Mouse (Mus musculus): ENCODE results near the gene Cdk10. TPM values are rescaled to one million over a fixed set of nuclear protein-coding genes. Genes with fewer than 3 reads are reported as not detected.
A peak's percentile ranks its signal among the peaks of the same experiment; 100 is the strongest.
"Not testable (repeated sequence)": the region's sequence is repeated elsewhere in the genome, so short reads cannot be mapped to it uniquely, and the experiment has no call there.

Cdk10 gene
- total RNA-seq, 2 experiments from 2014 or later: 71.2 to 75.6 TPM

DNA sequence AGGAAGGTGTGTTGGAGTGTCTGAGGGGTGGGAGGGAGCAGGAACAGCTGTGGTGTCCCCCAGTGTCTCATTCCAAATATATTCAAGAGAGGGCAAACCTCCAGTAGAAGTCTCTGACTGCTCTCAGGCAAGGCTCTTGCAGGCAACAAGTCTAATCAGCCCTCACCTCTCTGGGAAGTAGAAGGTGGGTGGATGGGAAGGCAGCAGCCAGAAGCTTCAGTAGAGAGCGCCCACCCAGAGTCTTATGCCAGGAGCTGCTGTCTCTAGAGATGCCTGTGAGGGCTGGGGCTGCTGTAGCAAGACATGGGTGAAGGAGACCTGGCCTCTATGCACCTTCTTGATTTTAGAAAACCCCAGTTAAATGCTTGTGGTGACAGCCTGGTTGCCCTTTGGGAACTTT, 3.8 kb downstream of the Cdk10 start:
- DNase-seq (ENCODE audit: low spot score in 2 of 2): no peak
- intact Hi-C loops (cut with DNase I): no loop called here

DNA sequence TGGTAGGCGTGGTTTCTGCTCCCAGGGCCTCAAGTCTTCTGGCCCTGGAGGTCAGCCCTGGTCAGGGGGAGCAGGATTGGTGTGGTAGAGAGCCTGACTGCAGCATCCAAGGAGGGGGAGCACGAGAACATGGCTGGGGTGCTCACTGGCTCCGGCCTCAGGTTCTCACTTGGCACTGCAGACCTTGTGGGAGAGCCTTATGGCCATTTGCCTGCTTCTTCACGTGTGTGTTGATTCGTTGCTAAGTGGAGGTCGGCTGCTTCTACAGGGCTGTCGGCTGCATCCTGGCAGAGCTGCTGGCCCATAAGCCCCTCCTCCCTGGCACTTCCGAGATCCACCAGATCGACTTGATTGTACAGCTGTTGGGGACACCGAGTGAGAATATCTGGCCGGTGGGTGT, 5.7 kb downstream of the Cdk10 start:
- intact Hi-C loops (cut with DNase I); DNase-seq (ENCODE audit: low spot score in 2 of 2): not testable (repeated sequence)

DNA sequence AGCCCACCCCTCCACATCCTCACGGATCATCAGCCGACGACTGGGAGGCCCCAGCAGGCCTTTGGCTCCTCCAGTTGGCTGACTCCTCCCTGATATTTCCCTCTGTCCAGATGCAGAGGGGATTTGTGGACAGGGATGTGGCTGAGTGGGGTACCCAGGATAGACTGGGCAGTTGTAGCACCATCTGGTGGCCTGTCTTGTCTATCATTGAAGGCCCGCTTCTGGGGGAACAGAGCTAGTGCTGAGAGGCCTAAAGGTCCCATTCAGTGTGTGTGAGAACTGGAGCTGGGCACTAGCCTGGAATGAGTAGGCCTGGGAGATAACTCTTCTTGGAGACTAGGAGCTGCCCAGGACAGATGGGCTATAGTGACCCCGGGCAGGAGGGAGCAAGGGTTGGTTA, 7.1 kb downstream of the Cdk10 start:
- intact Hi-C loops (cut with DNase I): no loop called here
- DNase-seq (ENCODE audit: low spot score in 2 of 2): peak in 1 of 2 experiments; percentile 51

DNA sequence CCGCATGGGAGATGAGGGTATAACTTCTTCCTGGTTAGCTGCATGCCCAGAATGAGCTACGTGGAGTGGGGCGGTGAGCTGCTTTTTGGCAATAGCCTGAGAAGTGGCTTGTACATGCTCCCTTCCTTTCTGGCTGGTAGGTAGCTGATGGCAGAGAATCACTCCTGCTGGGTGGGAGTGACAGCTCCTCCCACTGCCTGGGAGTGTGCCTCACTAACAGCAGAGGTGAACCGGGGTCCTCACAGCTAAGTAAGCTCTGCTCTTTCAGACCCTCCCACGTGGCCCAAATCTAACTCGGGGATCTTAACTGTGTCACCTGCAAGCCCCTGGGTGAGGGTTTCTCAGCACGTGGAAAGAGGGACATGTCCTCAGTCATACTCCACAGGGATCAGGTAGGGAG, 7.9 kb downstream of the Cdk10 start:
- intact Hi-C loops (cut with DNase I): no loop called here
- DNase-seq (ENCODE audit: low spot score in 2 of 2): peak in 1 of 2 experiments; percentile 37

DNA sequence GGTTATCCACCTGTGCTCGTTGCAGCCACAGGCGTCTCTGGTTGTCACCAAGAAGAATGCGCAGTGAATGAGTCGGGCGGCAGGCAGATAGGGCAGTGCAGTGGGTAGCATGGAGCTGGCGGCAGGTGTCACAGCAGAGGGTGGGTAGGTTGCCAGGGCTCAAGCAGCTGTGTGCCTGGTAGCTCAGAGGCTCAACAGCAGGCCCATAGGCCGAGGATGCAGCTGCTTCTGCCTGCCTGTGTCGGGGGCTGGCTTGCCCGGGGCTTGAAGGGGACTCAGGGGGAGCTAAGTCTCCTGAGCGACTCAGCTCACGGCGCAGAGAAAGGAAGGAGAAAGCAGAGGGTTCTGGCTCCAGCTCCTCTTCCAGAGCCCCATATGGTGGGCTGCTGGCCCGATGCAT, 8.7 kb downstream of the Cdk10 start:
- DNase-seq (ENCODE audit: low spot score in 2 of 2): no peak
- intact Hi-C loops (cut with DNase I): no loop called here

DNA sequence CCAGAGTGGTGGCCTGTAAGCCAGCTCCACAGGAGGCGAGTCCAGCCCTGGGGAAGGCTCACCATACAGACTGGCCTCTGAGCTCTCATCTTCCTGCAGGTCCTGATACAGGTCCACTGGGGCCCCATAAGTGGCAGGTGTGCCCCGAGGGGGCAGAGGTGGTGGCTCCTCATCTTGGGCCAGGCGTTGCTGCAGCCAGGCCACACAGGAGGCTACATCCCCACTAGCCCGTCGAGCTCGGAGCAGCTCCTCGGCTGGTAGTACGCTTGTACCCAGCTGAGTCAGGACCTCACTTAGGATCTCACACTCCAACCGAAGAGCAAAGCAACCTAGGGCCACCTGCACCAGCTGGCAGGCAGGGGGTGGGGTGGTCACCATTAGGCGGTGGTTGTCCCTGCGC, 9.1 kb downstream of the Cdk10 start:
- no peak for DNase-seq (ENCODE audit: low spot score in 2 of 2)
- intact Hi-C loops (cut with DNase I): no loop called here

DNA sequence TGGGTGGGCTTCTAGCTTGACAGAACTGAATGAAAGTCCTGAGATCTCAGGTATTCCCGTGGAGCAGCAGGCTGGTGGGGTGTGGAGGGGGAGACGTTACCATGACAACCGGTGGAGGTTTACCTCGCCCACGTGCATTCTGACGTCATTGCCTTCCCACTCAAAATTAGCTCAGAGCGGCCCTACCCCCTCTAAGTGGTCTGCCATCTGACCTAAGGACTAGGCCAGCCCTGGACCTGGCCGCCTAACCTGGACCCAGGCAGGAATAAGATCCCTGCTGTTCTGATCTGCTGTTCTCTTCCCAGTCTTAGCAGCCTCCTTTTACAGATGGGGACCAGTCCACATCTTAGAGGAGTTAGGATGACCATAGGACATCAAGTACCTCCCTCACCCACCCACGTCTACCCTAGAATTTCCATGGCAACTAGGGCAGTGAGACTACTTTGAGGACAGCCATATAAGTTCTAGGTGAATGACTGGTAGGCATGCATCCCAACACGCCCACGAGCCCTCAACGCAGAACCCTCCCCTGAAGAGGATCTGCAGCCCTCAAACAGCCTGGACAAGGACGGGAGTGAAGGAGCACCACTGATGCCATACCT, 10.4 kb downstream of the Cdk10 start:
- intact Hi-C loops (cut with DNase I): no loop called here
- peak; percentile 88 to 93 for DNase-seq (ENCODE audit: low spot score in 2 of 2)

DNA sequence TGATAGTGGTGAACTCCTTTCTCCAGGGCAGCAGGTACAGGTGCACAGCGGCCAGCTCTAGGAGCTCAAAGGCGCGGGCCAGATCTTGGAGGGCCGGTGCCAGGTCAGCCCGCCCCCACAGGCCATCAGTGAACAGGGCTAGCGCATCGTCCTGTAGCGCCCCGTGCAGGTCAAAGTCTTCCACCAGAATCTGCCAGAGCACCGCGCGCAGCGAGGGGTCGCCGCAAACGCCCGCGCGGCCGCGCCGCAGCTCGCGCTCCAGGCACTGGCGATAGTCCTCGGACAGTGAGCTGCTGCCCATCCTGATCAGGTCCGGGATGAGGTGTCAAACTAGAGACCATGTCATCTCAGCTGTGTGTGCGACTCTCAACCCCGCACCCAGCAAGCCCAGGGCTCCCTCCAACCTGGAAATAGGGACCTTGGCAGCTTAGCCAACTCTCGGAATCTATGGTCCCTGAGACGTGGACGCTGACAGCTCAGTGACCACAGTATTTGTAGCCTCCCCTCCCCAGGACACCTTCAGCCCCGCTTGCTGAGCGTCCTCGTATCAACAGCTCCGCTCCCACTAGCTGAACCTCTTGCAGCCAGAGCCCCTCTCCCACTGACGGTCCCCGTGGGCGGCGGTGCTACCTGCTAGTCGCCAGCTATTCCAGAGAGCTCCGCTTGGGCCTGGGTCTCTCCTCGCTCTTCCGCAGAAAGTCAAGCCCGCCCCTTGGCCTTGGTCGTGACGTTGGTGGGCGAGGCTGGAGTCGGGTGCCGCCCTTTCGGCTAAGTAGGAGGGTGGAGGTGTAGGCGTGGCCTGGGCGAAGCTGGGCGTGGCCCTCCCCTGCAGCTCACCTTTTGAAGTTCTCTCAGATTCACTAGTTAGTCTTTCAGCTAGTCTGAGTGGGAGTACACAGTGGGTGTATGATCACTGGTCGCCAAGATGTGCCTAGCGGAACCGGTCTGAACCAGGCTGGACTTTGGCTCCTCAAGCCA, 11.2 kb downstream of the Cdk10 start, which contains the start of gene Spata2l:
Gene Spata2l, minus strand, starts transcription at position 714 of the 978 bp plus-strand sequence.
- intact Hi-C loops (cut with DNase I): no loop called here

DNA sequence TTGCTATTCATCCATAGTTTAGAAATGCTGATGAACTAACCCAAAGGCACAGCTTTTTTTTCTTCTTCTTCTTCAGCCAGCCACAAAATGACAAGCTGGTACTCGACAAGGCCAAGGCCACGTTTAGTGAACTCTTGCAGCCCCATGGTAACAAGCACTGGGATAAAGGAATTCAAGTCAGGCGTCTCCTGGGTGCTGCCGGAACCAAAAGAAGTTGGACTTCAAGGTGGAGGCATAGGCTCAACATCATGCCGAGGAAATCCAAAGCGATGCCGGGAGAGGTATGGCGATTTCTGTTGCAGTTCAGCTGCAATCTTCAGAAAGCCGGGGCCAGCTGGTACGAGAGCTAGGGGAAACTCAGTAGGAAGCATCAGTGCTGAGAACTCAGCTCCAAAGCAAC, 14.8 kb downstream of the Cdk10 start:
- intact Hi-C loops (cut with DNase I): no loop called here
- no peak for DNase-seq (ENCODE audit: low spot score in 2 of 2)

More for the DNA sequence above, 11.2 kb downstream of the Cdk10 start, which contains the start of gene Spata2l:
- peak; percentile 88 to 89 for DNase-seq (ENCODE audit: low spot score in 2 of 2)

DNA sequence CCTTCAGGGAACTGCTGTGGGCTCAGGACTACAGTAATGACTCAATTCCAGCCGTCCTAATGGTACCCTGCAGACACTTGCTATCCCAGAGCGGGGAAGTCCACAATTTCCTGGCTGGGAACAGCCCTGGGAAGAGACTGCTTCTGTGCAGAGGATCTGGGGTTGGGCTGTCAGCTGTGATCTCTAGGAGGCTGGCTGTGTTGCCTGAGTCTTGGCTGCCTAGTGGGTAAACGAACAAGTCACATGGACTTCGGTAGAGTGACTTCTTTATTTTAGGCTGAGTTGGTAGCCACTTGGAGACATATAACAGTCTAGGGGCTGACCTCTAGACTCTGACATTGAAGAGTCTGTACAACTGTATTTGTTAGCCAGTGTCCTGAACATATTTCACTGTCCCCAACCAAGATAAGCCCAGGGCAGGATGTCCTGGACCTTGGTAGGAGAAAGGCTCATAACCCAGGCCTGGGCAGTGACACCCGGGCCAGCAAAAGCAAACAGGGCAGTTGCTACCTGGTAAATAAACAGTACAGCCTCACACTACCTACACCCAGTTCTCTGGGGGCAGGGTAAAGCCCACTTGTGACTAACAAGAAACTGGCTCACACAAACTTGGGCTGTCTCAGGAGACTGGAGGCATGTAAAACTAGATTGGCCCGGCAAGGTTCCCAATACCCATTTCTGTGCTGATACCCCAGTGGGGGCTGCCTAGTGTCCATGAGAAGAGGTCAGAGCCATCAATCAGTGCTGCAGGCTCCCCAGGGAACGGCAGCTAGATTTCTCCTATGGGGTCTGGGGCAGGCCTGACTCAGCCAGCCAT, 17.7 kb downstream of the Cdk10 start:
- intact Hi-C loops (cut with DNase I): no loop called here

DNA sequence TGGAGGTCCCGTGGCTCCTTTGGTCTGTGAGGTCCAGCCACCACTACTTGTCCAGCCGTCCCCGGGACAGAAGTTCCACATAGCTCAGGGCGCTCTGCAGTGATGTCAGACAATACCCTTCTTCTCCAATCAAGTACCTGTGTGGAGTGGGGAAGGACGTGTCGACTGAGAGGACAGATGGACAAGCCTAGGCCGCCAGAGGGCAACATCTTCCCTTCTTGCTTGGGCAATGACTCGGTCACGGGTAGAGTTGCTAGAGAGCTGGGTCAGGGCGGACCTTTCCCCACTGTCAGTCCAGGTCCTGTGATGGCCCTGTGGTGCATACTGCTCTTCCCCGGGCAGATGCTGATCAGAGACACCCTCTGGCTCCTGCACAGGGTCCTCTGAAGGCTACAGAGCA, 18.4 kb downstream of the Cdk10 start:
- intact Hi-C loops (cut with DNase I): no loop called here
- DNase-seq (ENCODE audit: low spot score in 2 of 2): no peak

More for the DNA sequence above, 17.7 kb downstream of the Cdk10 start:
- DNase-seq (ENCODE audit: low spot score in 2 of 2): no peak

DNA sequence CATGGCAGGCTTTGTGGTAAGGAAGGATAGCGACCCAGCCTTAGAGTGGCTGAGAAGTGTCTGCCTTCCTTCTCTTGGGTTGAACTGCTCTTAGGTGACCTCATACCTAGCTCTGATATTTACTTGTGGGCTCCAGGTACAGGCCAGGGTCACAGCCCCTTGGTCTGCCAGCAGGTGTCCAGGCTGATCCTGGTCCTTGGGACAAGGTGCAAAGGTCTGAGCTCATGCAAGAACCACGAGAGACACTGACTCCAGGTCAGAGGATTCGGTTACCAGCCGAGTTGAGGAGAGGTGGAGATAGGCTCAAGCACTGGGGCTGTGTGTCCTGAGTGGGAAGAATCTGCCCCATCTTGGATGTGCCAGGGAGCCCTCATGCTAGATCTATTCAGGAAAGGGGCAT, 19.7 kb downstream of the Cdk10 start:
- intact Hi-C loops (cut with DNase I): no loop called here
- DNase-seq (ENCODE audit: low spot score in 2 of 2): no peak

DNA sequence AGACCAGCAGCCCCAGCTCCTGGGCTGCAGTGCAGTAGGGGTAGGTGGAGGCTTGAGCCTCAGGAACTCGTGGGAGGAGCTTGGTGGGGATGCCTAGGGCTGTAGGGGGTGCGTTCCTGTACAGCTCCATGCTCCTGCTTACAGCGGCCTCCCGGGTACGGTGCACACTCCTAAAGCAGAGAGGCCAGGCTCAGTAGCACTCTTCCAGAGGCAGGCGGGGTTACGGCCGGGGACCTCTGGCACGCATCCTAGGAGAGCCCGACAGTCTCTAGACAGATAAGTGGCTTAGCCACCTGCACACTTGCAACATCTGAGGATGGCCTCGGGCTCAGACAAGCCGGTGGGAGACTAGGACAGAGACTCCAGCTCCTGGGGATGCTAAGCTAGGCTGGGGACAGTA, 20.9 kb downstream of the Cdk10 start:
- intact Hi-C loops (cut with DNase I): no loop called here

DNA sequence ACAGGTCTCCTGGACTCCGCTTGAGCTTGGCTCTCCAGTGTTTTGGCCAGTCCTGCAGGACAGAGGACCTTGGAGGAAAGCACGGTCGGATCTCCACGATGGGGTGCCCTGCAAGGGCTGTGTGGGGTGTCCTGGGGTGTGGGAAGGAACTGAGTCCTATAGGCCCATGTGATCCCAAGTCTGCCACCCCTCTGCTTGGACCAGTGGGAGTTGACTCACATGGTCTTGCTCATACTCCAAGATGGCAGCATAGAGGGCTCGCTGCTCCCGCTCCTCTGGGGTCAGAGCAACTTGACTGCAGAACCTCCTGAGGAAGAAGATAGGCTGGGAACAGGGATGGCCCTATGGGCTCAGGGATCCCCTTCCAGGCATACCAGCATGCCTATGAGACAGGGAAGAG, 23.1 kb downstream of the Cdk10 start:
- intact Hi-C loops (cut with DNase I): no loop called here
- DNase-seq (ENCODE audit: low spot score in 2 of 2): no peak

More for the DNA sequence above, 20.9 kb downstream of the Cdk10 start:
- no peak for DNase-seq (ENCODE audit: low spot score in 2 of 2)

DNA sequence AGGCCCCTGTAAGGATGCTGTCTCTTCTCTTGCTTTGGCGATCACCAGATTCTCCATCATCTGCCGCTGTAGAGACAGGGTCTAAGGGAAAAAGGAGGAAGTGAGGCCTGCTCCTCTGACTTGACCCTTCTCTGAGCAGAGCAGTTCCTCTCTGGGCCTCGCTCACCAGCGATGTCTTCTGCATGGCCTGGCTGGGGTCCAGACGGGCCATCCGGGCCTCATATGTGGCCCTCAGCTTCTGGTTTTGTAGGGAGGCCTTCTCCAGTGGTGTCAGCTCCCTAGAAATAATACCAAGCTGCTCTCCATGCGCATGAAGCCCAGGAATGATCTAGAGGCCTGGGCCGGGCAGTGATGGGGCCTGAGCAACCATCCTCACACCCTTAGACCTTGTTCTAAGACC, 24.0 kb downstream of the Cdk10 start:
- intact Hi-C loops (cut with DNase I): no loop called here
- DNase-seq (ENCODE audit: low spot score in 2 of 2): no peak

DNA sequence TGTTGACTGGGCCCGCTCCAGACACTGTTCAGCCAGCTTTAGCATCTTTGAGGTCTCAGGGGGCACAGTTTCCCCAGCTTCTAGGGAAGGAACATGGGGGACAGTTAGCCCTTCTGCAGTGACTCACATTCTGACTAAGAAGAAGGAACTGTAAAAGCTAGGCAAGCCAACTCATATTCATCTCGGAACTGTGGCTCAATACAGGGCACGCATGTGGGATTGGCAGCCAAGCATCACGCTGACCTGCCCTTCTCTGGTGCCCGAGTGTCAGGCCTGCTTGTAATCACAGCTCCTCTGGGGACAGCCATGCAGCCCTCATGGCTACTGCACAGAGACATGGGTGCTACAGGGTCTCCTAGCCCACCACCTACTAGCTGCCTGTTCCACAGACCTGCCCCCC, 26.3 kb downstream of the Cdk10 start:
- DNase-seq (ENCODE audit: low spot score in 2 of 2): no peak
- intact Hi-C loops (cut with DNase I): no loop called here

DNA sequence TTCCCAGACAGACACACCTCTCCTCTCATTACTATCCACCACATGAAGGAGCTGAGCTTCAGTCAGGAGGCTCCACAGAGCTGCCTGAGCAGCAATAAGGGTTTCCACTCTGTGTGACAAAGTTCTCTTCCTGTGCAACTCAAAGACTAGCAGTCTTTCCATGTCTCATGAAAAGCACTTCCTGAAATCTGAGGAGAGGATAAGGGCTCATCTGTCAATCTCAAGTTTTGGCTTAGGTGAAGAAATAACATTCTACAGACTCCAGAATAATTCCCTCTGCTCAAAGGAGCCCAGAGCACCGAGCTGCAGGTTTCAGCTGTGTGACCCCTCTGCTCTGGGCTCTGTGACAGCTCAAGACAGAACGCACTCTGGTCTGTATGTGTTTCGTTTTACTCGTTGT, 28.3 kb downstream of the Cdk10 start:
- intact Hi-C loops (cut with DNase I): no loop called here
- no peak for DNase-seq (ENCODE audit: low spot score in 2 of 2)

DNA sequence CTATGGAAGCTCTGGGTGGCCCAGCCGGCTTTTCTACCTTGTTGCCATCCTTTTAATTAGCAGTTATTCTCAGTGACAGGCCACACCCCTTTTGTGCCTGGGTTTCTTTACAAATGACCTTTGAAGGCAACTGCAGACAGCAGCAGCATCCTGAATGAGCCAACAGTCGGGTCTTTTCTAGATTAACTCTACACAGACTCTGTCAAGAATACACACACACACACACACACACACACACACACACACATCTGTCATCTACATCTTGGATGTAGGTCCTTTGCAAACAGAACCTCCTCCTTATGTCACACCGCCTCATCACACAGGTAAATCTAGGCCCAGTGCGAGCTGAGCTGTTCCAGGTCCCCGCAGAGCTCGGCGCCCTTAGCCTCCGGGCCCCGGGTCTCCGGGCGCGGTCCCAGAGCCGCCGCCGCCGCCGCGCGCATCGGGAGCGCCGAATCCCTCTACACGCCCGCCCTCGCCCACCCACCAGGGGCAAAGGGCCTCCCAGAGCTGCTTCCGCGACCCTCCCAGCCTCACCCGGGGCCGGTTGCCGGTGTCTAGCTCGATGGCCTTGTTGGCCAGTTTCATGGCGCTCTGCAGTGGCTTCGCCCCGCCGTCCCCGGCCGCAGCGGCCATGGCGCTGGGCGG, 28.9 kb downstream of the Cdk10 start:
- intact Hi-C loops (cut with DNase I): no loop called here
- DNase-seq (ENCODE audit: low spot score in 2 of 2): no peak

DNA sequence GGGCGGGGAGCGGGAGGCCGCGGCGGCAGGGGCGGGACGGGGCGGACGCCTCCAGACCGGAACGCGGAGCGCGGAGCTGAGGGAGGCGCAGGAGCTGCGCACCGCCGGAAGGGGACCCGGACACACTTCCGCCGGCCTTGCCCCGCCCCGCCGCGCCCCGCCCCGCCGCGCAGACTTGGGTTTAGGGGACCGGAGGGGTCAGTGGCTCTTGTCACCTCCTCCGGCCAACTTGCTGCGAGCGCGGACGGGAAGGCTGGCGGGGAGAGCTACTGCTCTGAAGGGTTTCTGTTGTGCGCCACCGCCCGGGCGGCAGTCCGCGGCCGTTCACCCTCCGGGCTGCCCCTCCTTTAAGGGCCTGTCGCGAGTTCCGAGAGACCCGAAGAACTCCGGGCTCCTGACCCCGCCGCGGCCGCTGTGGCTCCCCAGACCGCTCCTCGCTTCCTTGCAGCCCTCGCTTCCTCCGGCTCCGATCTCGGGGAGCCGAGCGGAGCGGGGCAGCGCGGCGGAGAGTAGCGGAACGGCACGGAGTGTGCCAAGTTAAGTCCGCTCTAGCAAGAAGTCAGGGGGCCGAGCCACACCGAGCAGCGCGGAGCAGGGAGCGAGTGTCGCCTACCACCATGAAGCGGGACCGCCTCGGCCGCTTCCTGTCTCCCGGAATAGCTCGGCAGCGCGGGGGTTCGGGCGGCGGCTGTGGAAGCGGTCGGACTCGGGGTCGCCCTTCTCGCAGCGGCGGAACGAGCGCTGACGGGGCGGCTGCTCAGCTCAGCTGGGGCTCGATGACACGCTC, 29.6 kb downstream of the Cdk10 start, which contains the start of the genes Zfp276 and Vps9d1:
Gene Zfp276, plus strand, starts transcription at position 97 of the 787 bp plus-strand sequence.
Gene Vps9d1, minus strand, starts transcription at position 250 of the 787 bp plus-strand sequence.
- intact Hi-C loops (cut with DNase I): no loop called here
- DNase-seq (ENCODE audit: low spot score in 2 of 2): peak in 1 of 2 experiments; percentile 87

Data from left cerebral cortex, postnatal 14 days (tissue).